Mouse (Mus musculus): Measurements from ENCODE around the gene Bbs9. TPM values are rescaled to one million over a fixed set of nuclear protein-coding genes. Genes with fewer than 3 reads are reported as not detected.

The Bbs9 gene
- polyA plus RNA-seq, 1 experiment from 2014 or later: 14.9 TPM

DNA sequence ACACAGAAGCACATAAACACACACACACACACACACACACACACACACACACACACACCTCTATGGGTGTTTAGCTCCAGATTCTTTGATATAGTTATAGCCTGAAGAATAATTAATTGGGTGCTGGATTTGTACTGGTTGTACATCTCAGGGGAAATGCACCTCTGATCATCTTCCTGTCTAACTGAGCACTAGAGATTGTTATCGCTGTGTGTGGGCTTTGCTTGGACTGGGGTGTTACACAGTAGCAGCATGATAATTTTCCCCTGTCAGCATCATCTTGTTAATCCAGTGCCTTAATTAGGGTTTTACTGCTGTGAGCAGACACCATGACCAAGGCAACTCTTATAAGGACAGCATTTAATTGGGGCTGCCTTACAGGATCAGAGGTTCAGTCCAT lies 175.3 kb downstream of the Bbs9 start:
- H3K4me2 ChIP-seq: no peak overlapping the region
- 87% methylated on average over 1 of the region's 1 CpGs for WGBS
- H3K4me3 ChIP-seq: no peak overlapping the region
- H3K27me3 ChIP-seq: no peaks in the 10 kb centered on the region
- H3K9me3 ChIP-seq: no peaks in the 10 kb centered on the region
- no peak overlapping the region for H3K9ac ChIP-seq
- no peak; the same call in 1 of the 2 replicates for ATAC-seq (ENCODE audit: low read depth)
- no peaks in the 10 kb centered on the region for H3K4me1 ChIP-seq (replicated peaks)
- H3K27ac ChIP-seq (replicated peaks): no peak overlapping the region
- no peaks in the 10 kb centered on the region for H3K36me3 ChIP-seq

DNA sequence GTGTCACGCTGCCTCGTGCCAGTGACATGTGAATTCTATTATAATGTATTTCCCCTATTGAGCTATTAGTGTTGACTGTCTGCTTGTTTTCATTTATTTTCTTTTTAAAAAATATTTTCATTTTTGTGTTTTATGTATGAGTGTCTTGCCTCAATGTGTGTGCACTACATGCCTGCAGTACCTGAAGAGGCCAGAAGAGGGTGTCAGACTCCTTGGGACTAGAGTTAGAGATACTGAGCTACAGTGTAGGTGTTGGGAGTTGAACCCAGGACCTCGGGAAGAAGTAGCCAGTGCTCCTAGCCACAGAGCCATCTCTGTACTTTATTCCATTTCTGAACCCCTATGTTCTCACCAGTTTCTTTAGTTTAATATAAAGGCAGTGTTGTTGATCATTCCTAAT lies 176.1 kb downstream of the Bbs9 start:
- Histone ChIP-seq H3K9me3 (no peaks in the 10 kb centered on the region), H3K27me3 (no peaks in the 10 kb centered on the region), H3K36me3 (no peaks in the 10 kb centered on the region), H3K4me1 (replicated peaks) (no peaks in the 10 kb centered on the region), H3K4me2 (no peak overlapping the region), H3K27ac (replicated peaks) (no peak overlapping the region), H3K4me3 (no peak overlapping the region), H3K9ac (no peak overlapping the region)
- ATAC-seq (ENCODE audit: low read depth): no peak
- WGBS: 92% methylated on average over 3 of the region's 3 CpGs

DNA sequence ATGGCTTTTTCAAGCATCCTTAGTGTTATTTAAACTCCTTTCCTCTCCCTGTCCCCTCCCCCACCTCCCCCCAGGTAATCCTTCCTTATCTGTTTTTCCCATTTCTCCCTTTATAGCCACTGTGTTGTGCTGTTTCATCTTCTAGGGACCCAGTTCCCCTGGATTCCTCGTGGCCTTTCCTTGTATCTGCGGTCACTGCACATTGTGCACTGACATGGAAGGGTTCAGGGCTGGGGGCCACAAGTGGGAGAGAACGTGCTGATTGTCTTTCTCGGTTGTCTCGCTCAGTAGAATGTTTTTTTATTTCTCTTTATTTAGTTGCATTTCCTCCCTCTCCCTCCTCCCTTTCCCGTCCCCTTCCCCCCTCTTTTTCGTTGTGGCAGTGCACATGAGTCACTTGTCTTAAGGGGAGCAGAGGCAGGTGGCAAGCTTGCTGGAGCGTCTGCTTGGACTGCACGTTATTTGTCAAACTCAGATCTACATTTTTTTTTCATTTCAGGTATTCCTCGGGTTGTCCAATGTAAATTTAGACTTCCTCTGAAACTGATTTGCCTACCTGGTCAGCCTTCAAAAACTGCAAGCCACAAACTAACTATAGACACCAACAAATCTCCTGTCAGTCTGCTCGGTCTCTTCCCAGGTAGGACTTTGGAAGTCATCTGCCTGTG lies 179.3 kb downstream of the Bbs9 start:
- ATAC-seq (ENCODE audit: low read depth): no peak
- no peaks in the 10 kb centered on the region for H3K9me3 ChIP-seq
- no peak overlapping the region for H3K4me3 ChIP-seq
- no peak overlapping the region for H3K9ac ChIP-seq
- H3K4me1 ChIP-seq (replicated peaks): no peaks in the 10 kb centered on the region
- no peak overlapping the region for H3K27ac ChIP-seq (replicated peaks)
- H3K27me3 ChIP-seq: no peaks in the 10 kb centered on the region
- H3K36me3 ChIP-seq: no peaks in the 10 kb centered on the region
- 71% methylated on average over 11 of the region's 11 CpGs for WGBS
- no peak overlapping the region for H3K4me2 ChIP-seq

DNA sequence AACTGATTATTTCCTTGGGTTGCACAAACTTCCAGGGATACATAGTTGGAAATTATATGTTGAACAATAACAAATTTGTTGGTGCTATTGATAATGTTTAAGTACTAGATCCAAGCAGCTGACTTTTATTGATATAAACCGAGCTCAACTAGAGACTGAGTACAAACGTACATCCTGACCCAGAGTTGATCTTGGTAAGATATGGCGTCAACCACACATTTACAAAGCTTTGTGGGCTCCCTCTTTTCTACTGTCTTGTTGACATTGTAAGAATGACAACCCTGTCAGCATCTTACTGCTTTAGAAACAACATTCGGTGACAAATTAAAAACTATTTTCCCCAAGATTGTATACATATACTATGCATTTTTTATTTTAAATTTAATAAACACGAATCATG lies 181.7 kb downstream of the Bbs9 start:
- ATAC-seq (ENCODE audit: low read depth): no peak
- Histone ChIP-seq H3K4me3 (no peak overlapping the region), H3K4me1 (replicated peaks) (no peaks in the 10 kb centered on the region), H3K27me3 (no peaks in the 10 kb centered on the region), H3K4me2 (no peak overlapping the region), H3K9me3 (no peaks in the 10 kb centered on the region), H3K9ac (no peak overlapping the region), H3K36me3 (no peaks in the 10 kb centered on the region), H3K27ac (replicated peaks) (no peak overlapping the region)
- 92% methylated on average over 5 of the region's 5 CpGs for WGBS

DNA sequence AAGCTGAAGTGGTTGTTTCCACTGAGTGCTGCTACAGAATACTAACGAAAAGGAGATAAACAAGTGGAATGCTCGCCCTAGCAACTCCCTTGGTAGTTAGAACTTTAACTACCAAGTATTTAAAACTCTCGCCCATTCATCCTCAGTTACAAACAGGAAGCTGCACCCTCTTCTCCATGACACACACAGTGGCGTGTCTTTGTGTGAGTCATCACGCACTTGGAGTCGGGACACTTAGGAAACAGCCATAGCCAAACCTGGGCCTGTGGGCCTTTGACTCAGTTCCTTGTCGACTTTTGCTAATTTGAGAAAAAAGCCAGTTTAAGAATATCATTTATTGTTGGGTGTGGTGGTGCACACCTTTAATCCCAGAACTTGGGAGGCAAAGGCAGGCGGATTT lies 189.6 kb downstream of the Bbs9 start:
- WGBS: 84% methylated on average over 8 of the region's 8 CpGs
- H3K9ac ChIP-seq: no peak overlapping the region
- H3K27me3 ChIP-seq: no peaks in the 10 kb centered on the region
- H3K4me3 ChIP-seq: no peak overlapping the region
- H3K9me3 ChIP-seq: no peaks in the 10 kb centered on the region
- no peak for ATAC-seq (ENCODE audit: low read depth)
- no peaks in the 10 kb centered on the region for H3K4me1 ChIP-seq (replicated peaks)
- H3K36me3 ChIP-seq: no peaks in the 10 kb centered on the region
- no peak overlapping the region for H3K4me2 ChIP-seq
- no peak overlapping the region for H3K27ac ChIP-seq (replicated peaks)

DNA sequence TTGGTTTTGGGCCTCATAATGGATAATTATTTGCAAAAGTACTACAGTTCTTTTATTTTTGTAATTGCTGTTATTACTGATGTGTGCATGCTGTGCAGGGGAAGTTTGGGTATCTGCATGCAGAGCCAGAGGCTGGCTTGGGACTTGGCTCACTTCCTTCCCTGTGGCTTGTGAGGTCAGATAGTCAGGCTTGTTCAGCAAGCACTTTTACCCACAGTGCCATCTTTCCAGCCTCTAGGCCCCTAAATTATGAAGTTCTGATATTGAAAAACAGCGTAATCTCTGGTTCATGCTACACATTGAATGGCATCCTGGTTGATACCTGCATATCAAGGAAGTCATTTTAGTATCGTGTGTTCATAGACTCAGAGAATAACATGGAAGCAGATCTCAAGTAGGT lies 197.4 kb downstream of the Bbs9 start:
- WGBS: 88% methylated on average over 2 of the region's 2 CpGs
- ATAC-seq (ENCODE audit: low read depth): no peak
- 0 out of 2 replicates have a peak, but pooled peaks cover 3% of the 10 kb centered on the region for H3K4me1 ChIP-seq (replicated peaks)
- H3K9ac ChIP-seq: no peak overlapping the region
- H3K27me3 ChIP-seq: no peaks in the 10 kb centered on the region
- no peak overlapping the region for H3K4me2 ChIP-seq
- H3K36me3 ChIP-seq: no peaks in the 10 kb centered on the region
- no peak overlapping the region for H3K4me3 ChIP-seq
- H3K9me3 ChIP-seq: no peaks in the 10 kb centered on the region
- no peak overlapping the region for H3K27ac ChIP-seq (replicated peaks)

DNA sequence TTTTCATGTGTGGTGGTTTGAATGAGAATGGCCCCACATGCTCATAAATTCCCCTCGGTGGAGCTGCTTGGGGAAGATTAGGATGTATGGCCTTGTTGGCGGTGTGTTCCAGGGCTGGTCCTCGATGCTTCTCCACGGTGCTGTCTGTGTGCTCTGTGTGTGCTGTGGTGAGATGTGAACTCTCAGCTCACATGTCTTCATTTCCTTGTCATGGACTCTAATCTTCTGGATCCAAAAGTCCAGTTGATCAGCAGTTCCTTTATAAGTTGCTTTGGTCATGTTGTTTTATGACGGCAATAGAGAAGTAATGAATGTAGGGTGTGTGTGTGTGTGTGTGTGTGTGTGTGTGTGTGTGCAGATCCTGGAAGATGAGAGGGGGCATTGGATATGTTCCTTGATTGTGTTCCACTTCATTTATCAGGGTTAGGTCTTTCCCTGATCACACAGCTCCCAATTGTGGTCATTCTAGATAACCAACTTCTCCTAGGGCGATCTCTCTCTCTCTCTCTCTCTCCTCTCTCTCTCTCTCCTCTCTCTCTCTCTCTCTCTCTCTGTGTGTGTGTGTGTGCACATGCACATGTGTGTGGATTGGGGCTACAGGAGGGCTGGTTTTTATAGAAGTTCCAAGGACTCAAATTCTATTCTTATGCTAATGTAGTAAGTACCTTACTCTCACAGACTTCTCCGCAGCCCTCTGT lies 201.8 kb downstream of the Bbs9 start:
- Histone ChIP-seq H3K4me2 (no peak overlapping the region), H3K4me1 (replicated peaks) (0 out of 2 replicates have a peak, but pooled peaks cover 9% of the 10 kb centered on the region), H3K4me3 (no peak overlapping the region), H3K9ac (no peak overlapping the region), H3K36me3 (no peaks in the 10 kb centered on the region), H3K27ac (replicated peaks) (no peak overlapping the region), H3K27me3 (no peaks in the 10 kb centered on the region), H3K9me3 (no peaks in the 10 kb centered on the region)
- no peak for ATAC-seq (ENCODE audit: low read depth)
- WGBS: 86% methylated on average over 7 of the region's 7 CpGs

DNA sequence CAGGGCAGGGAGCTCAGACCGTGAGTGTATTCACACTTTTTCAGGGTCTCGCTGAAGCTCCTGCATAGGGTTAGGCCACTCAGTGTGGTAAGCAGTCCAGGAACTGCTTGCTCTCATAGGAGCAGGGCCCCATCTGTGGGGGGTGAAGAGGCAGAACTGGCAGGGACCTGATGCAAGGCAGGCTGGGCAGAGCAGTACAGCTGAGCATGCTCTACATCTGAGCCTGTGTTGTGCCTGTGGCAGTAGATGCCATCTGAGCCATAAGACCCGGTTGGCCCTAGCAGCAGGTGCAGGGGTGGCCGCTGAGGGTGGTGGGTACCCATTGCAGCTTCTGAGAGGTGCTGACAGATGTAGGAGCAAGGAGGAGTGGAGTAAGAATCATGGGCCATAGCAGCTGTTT lies 202.5 kb downstream of the Bbs9 start:
- no peak overlapping the region for H3K4me2 ChIP-seq
- 58% methylated on average over 4 of the region's 4 CpGs for WGBS
- no peaks in the 10 kb centered on the region for H3K36me3 ChIP-seq
- peak; percentile 34; the same call in 1 of the 2 replicates for ATAC-seq (ENCODE audit: low read depth)
- H3K9me3 ChIP-seq: no peaks in the 10 kb centered on the region
- H3K27me3 ChIP-seq: no peaks in the 10 kb centered on the region
- H3K4me3 ChIP-seq: no peak overlapping the region
- H3K9ac ChIP-seq: no peak overlapping the region
- no peak overlapping the region for H3K27ac ChIP-seq (replicated peaks)
- H3K4me1 ChIP-seq (replicated peaks): 0 out of 2 replicates have a peak, but pooled peaks cover 9% of the 10 kb centered on the region

DNA sequence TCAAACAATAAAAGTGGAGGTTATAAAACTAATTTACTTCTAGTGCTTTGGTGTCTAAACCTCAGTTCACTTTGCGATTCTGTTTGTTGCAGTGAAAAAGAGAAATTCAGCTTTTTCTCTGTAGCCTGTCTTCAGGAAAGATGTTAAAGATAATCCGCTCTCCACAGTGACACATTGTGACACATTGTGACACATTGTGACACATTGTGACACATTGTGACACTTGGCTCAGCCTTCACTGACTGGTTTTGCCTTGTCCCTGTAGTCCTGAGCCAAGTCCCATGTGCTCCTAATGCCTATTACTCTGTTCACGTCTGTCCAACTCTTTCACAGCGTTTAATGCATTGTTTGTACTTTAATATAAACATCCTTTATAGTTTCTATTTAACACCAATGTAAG lies 203.0 kb downstream of the Bbs9 start:
- no peaks in the 10 kb centered on the region for H3K9me3 ChIP-seq
- 0 out of 2 replicates have a peak, but pooled peaks cover 9% of the 10 kb centered on the region for H3K4me1 ChIP-seq (replicated peaks)
- no peak overlapping the region for H3K4me3 ChIP-seq
- no peaks in the 10 kb centered on the region for H3K36me3 ChIP-seq
- no peak overlapping the region for H3K27ac ChIP-seq (replicated peaks)
- H3K9ac ChIP-seq: no peak overlapping the region
- no peak overlapping the region for H3K4me2 ChIP-seq
- no peak for ATAC-seq (ENCODE audit: low read depth)
- WGBS: 86% methylated on average over 4 of the region's 4 CpGs
- H3K27me3 ChIP-seq: no peaks in the 10 kb centered on the region

DNA sequence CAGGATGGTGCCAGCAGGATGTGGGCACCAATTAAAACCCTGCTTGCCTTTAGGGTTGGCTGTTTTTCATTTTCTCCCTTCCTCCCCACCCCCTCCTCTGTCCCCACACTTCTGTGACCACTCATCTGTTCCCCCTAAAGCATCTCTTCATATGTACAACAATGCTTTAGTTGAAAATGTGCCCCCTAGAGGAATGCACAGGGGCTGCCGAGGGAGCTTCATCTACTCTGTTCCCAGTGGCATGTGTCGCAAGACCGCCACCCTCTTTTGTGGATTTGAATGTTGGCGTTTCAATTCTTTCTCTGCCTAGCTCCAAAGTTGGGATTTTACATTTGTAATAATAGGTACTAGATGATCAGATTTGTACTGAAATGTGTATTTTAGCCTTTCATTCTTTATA lies 204.0 kb downstream of the Bbs9 start:
- Histone ChIP-seq H3K4me1 (replicated peaks) (0 out of 2 replicates have a peak, but pooled peaks cover 13% of the 10 kb centered on the region), H3K4me2 (no peak overlapping the region), H3K36me3 (no peaks in the 10 kb centered on the region), H3K9ac (no peak overlapping the region), H3K27me3 (no peaks in the 10 kb centered on the region), H3K9me3 (no peaks in the 10 kb centered on the region), H3K27ac (replicated peaks) (no peak overlapping the region), H3K4me3 (no peak overlapping the region)
- no peak for ATAC-seq (ENCODE audit: low read depth)
- 84% methylated on average over 4 of the region's 4 CpGs for WGBS

DNA sequence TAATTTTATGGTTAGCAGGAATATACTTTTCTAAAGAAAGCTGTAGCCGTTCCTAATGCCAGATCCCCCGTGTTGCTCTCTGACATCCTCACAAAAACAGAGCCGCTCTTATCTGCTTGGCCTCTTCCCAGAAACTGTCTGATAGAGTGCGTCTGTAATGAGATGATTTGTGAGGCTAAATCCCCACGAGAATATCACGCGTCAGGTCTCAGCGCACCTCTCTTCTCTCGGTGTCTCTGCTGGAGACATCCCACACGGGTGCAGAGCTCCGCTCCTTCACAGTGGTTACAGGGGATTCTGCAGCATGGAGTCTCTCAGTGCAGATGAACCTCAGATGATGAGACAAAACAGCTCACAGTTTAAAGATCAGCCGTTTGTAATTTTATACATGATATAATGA lies 204.5 kb downstream of the Bbs9 start:
- Histone ChIP-seq H3K27me3 (no peaks in the 10 kb centered on the region), H3K36me3 (no peaks in the 10 kb centered on the region), H3K4me1 (replicated peaks) (0 out of 2 replicates have a peak, but pooled peaks cover 13% of the 10 kb centered on the region), H3K4me2 (no peak overlapping the region), H3K9ac (no peak overlapping the region), H3K27ac (replicated peaks) (no peak overlapping the region), H3K4me3 (no peak overlapping the region), H3K9me3 (no peaks in the 10 kb centered on the region)
- 64% methylated on average over 12 of the region's 12 CpGs for WGBS
- ATAC-seq (ENCODE audit: low read depth): no peak

DNA sequence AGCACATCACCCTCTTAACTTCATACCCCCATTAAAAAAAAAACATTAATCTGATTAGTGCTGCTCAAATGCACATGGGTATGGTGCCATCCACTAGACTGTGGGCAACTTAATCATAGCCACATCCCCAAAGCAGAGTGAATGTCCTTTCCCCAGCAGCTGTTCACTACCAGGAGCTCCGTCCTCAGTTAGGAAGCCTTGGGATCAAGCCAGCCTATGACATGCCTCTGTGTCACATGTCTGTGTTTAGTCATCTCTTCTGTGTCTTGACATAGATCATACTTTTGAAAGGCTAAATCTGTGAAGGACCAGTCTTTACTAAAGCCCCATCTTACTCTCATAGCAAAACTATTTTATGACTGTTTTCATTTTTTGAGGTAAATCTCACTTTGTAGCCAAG lies 205.0 kb downstream of the Bbs9 start:
- H3K4me2 ChIP-seq: no peak overlapping the region
- H3K4me1 ChIP-seq (replicated peaks): 0 out of 2 replicates have a peak, but pooled peaks cover 13% of the 10 kb centered on the region
- WGBS: 61% methylated on average over 1 of the region's 1 CpGs
- no peak overlapping the region for H3K9ac ChIP-seq
- H3K27me3 ChIP-seq: no peaks in the 10 kb centered on the region
- H3K36me3 ChIP-seq: no peaks in the 10 kb centered on the region
- H3K4me3 ChIP-seq: no peak overlapping the region
- no peak for ATAC-seq (ENCODE audit: low read depth)
- H3K27ac ChIP-seq (replicated peaks): no peak overlapping the region
- H3K9me3 ChIP-seq: no peaks in the 10 kb centered on the region
